Mouse (Mus musculus) retina, embryonic 14.5 days (tissue): ENCODE measurements around the gene Fos.
A peak's percentile ranks its signal among the peaks of the same experiment; 100 is the strongest.

Source experiments
- DNase-seq: peaks from one replicate; pipeline ENCODE4 v3.0.0-alpha.2; 2015; ENCODE audit warnings: low spot score

Gene Fos

GRCm38 (mm10) chr12:85461913-85462663, 11.6 kb upstream of the Fos start:
- DNase-seq = no peak

- no peak for DNase-seq
These were observed 10.9 kb upstream of the Fos start for GRCm38 (mm10) chr12:85462802-85463201.

- DNase-seq = no peak
These were observed 9.3 kb upstream of the Fos start for GRCm38 (mm10) chr12:85464431-85464830.

- DNase-seq = no peak
These were observed 8.8 kb upstream of the Fos start for GRCm38 (mm10) chr12:85464902-85465301.

- no peak for DNase-seq
These were observed 5.8 kb upstream of the Fos start for GRCm38 (mm10) chr12:85467854-85468253.

GRCm38 (mm10) chr12:85468666-85469065, 5.0 kb upstream of the Fos start:
- no peak for DNase-seq

GRCm38 (mm10) chr12:85471920-85472655, 1.6 kb upstream of the Fos start:
- DNase-seq = peak; percentile 88

- DNase-seq = peak; percentile 58
These were observed 857 bp upstream of the Fos start for GRCm38 (mm10) chr12:85472656-85473410.

GRCm38 (mm10) chr12:85474298-85475231, 875 bp downstream of the Fos start:
- peak; percentile 58 for DNase-seq

- DNase-seq = peak; percentile 16
These were observed 1.7 kb downstream of the Fos start for GRCm38 (mm10) chr12:85475232-85475919.

GRCm38 (mm10) chr12:85475920-85476828, 2.5 kb downstream of the Fos start:
- no peak for DNase-seq

GRCm38 (mm10) chr12:85477219-85477618, 3.5 kb downstream of the Fos start:
- DNase-seq = no peak

- no peak for DNase-seq
These were observed 4.1 kb downstream of the Fos start for GRCm38 (mm10) chr12:85477804-85478203.

- no peak for DNase-seq
These were observed 5.0 kb downstream of the Fos start for GRCm38 (mm10) chr12:85478696-85479095.

- DNase-seq = no peak
These were observed 5.5 kb downstream of the Fos start for GRCm38 (mm10) chr12:85479190-85479589.

- peak; percentile 60 for DNase-seq
These were observed 9.5 kb downstream of the Fos start for GRCm38 (mm10) chr12:85483155-85483554.

GRCm38 (mm10) chr12:85484655-85485054, 11.0 kb downstream of the Fos start:
- DNase-seq = no peak

- peak; percentile 96 for DNase-seq
These were observed 12.4 kb downstream of the Fos start for GRCm38 (mm10) chr12:85485890-85486765.

GRCm38 (mm10) chr12:85486766-85487069, 13.0 kb downstream of the Fos start:
- peak; percentile 54 for DNase-seq
